Mouse (Mus musculus) myocyte (in vitro differentiated cells): ENCODE results near the gene Atn1.

ENCODE experiments used
- CEBPB ChIP-seq: IDR thresholded peaks from 2 replicates; pipeline ENCODE4 v1.6.1; 2011; ENCODE audit warnings: mild to moderate bottlenecking, moderate library complexity; ENCODE audit not compliant: poor library complexity, insufficient read depth, severe bottlenecking
- E2F4 ChIP-seq: IDR thresholded peaks from one replicate; pipeline ENCODE4 v1.6.1; 2011; ENCODE audit warnings: mild to moderate bottlenecking, control low read depth, moderate library complexity; ENCODE audit not compliant: insufficient read depth
- MAX ChIP-seq: IDR thresholded peaks from one replicate; pipeline ENCODE4 v1.6.1; 2011; ENCODE audit warnings: low read depth, mild to moderate bottlenecking, control low read depth
- MYOD1 ChIP-seq, 3 experiments: IDR thresholded peaks; one replicate each; pipeline ENCODE4 v1.6.1; 2011; ENCODE audit warnings: control low read depth in 2 of 3, low read depth in 2 of 3, mild to moderate bottlenecking in 2 of 3, moderate library complexity in 1 of 3; ENCODE audit not compliant: insufficient read length in 2 of 3, control insufficient read depth in 1 of 3
- MYOG ChIP-seq, 3 experiments: IDR thresholded peaks; one replicate each; pipeline ENCODE4 v1.6.1; 2011; ENCODE audit warnings: control low read depth in 2 of 3, low read depth in 2 of 3, mild to moderate bottlenecking in 2 of 3; ENCODE audit not compliant: insufficient read length in 2 of 3, control insufficient read depth in 1 of 3, insufficient read depth in 1 of 3
- POLR2A ChIP-seq: IDR thresholded peaks from one replicate; pipeline ENCODE4 v1.6.1; 2011; ENCODE audit warnings: low read depth, mild to moderate bottlenecking, control low read depth, moderate library complexity; ENCODE audit not compliant: insufficient read length
- POLR2AphosphoS2 ChIP-seq: IDR thresholded peaks from one replicate; pipeline ENCODE4 v1.6.1; 2011; ENCODE audit warnings: low read depth, control low read depth; ENCODE audit not compliant: insufficient read length
- REST ChIP-seq: IDR thresholded peaks from one replicate; pipeline ENCODE4 v1.6.1; 2011; ENCODE audit warnings: mild to moderate bottlenecking, control low read depth, moderate library complexity; ENCODE audit not compliant: insufficient read depth, insufficient read length
- SRF ChIP-seq: IDR thresholded peaks from one replicate; pipeline ENCODE4 v1.6.1; 2011; ENCODE audit warnings: low read depth; ENCODE audit not compliant: control insufficient read depth, insufficient read length
- TCF12 ChIP-seq: IDR thresholded peaks from one replicate; pipeline ENCODE4 v1.6.1; 2011; ENCODE audit warnings: mild to moderate bottlenecking, control low read depth; ENCODE audit not compliant: poor library complexity, insufficient read depth, severe bottlenecking
- USF1 ChIP-seq: IDR thresholded peaks from one replicate; pipeline ENCODE4 v1.6.1; 2011; ENCODE audit warnings: low read depth, mild to moderate bottlenecking, control low read depth, moderate library complexity

DNA sequence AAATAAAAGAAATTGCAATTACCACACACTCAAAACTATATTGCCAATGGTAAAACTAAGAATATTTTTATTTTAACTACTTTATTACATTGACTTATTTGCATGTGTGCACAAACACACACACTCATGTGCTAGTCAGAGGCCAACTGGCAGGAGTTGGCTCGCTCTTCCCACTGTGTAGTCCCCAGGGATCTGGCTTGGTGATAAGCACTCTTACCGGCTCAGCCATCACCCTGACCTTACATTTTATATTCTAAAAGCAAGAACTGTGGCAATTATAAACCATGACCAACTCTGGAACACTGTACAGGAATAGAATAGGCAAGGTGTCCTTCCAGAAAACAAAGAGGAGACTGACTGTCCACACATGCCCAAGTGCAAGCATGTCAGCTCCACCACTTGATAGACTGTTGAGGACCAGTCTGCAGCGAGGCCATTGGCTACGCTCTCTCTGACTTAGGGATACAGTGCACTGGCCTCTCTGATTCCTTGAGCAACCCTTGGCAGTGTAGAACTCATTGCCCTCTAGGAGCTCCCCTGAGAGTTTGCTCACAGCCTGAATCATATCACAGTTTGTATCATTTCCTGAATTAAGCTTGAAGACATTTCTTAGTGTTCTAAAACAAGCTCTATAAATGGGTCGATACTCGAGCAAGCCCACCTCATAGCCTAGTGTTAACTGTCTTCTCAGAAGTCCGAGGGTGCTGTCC is 59.7 kb downstream of the Atn1 start:
- TF ChIP-seq POLR2A (no peak), USF1 (no peak), MYOD1 (IDR thresholded peaks at IDR 0.05; ENCODE audit: control insufficient read depth in 1 of 3, insufficient read length in 2 of 3, low read depth in 2 of 3) (no peak), SRF (no peak), MAX (no peak), E2F4 (no peak), CEBPB (no peak), TCF12 (no peak), REST (no peak), POLR2AphosphoS2 (no peak), MYOG (IDR thresholded peaks at IDR 0.05; ENCODE audit: control insufficient read depth in 1 of 3, insufficient read depth in 1 of 3, insufficient read length in 2 of 3, low read depth in 2 of 3) (no peak)
